Mouse (Mus musculus) myocyte (in vitro differentiated cells): ENCODE results near the gene Uap1.

Experiments
- CEBPB ChIP-seq: IDR thresholded peaks from 2 replicates; pipeline ENCODE4 v1.6.1; 2011; ENCODE audit warnings: mild to moderate bottlenecking, moderate library complexity; ENCODE audit not compliant: poor library complexity, insufficient read depth, severe bottlenecking
- E2F4 ChIP-seq: IDR thresholded peaks from one replicate; pipeline ENCODE4 v1.6.1; 2011; ENCODE audit warnings: mild to moderate bottlenecking, control low read depth, moderate library complexity; ENCODE audit not compliant: insufficient read depth
- MAX ChIP-seq: IDR thresholded peaks from one replicate; pipeline ENCODE4 v1.6.1; 2011; ENCODE audit warnings: low read depth, mild to moderate bottlenecking, control low read depth
- MYOD1 ChIP-seq, 3 experiments: IDR thresholded peaks; one replicate each; pipeline ENCODE4 v1.6.1; 2011; ENCODE audit warnings: control low read depth in 2 of 3, low read depth in 2 of 3, mild to moderate bottlenecking in 2 of 3, moderate library complexity in 1 of 3; ENCODE audit not compliant: insufficient read length in 2 of 3, control insufficient read depth in 1 of 3
- POLR2A ChIP-seq: IDR thresholded peaks from one replicate; pipeline ENCODE4 v1.6.1; 2011; ENCODE audit warnings: low read depth, mild to moderate bottlenecking, control low read depth, moderate library complexity; ENCODE audit not compliant: insufficient read length
- POLR2AphosphoS2 ChIP-seq: IDR thresholded peaks from one replicate; pipeline ENCODE4 v1.6.1; 2011; ENCODE audit warnings: low read depth, control low read depth; ENCODE audit not compliant: insufficient read length
- SRF ChIP-seq: IDR thresholded peaks from one replicate; pipeline ENCODE4 v1.6.1; 2011; ENCODE audit warnings: low read depth; ENCODE audit not compliant: control insufficient read depth, insufficient read length
- TCF12 ChIP-seq: IDR thresholded peaks from one replicate; pipeline ENCODE4 v1.6.1; 2011; ENCODE audit warnings: mild to moderate bottlenecking, control low read depth; ENCODE audit not compliant: poor library complexity, insufficient read depth, severe bottlenecking
- USF1 ChIP-seq: IDR thresholded peaks from one replicate; pipeline ENCODE4 v1.6.1; 2011; ENCODE audit warnings: low read depth, mild to moderate bottlenecking, control low read depth, moderate library complexity

- no peak for TF ChIP-seq POLR2A
- no peak for TF ChIP-seq E2F4
- TF ChIP-seq SRF = no peak
- TF ChIP-seq MYOD1 (IDR thresholded peaks at IDR 0.05; ENCODE audit: control insufficient read depth in 1 of 3, insufficient read length in 2 of 3, low read depth in 2 of 3) = no peak
- TF ChIP-seq USF1 = no peak
- no peak for TF ChIP-seq CEBPB
- no peak for TF ChIP-seq MAX
- TF ChIP-seq POLR2AphosphoS2 = no peak
- no peak for TF ChIP-seq TCF12
Observed at GRCm38 (mm10) chr1:170159707-170160106, 15.1 kb downstream of the Uap1 start.
